Comparison of ENCODE assay signal across 8 mouse cellular contexts in genomic region chr4:155841003-155841454, GRCm38 (mm10). TPM values are rescaled to one million over a fixed set of nuclear protein-coding genes. Genes with fewer than 3 reads are reported as not detected.
DNase-seq lines count a peak whose midpoint lies in the region; ATAC-seq and TF ChIP-seq lines count a peak whose summit lies in the region.

No protein-coding gene starts in this region.

- TF ChIP-seq CTCF in left cerebral cortex, adult 2 months (IDR thresholded peaks at IDR 0.05), result peak; percentile 22

- ATAC-seq in common myeloid progenitor, adult 5-6 weeks (replicated peaks; ENCODE audit: low read depth, poor library complexity, severe bottlenecking), result peak; percentile 64
- ATAC-seq in intestine, embryonic 14.5 days (replicated peaks; ENCODE audit: low FRiP score, low TSS enrichment, low read depth), result peak; percentile 69
- peak; percentile 76 for ATAC-seq in liver, embryonic 16.5 days (ENCODE audit: low read depth)

- H3K4me2 ChIP-seq in intestine, embryonic 14.5 days (ENCODE audit: low read length), result peak overlapping the region; percentile 95
- H3K4me2 ChIP-seq in liver, embryonic 16.5 days (ENCODE audit: low read depth, low read length), result peak overlapping the region; percentile 78

- H3K4me1 ChIP-seq in intestine, embryonic 14.5 days (replicated peaks; ENCODE audit: control insufficient read depth, insufficient read depth, low read length), result peaks cover 37% of the 10 kb centered on the region
- peaks cover 17% of the 10 kb centered on the region for H3K4me1 ChIP-seq in liver, embryonic 16.5 days (ENCODE audit: control insufficient read depth, low read depth, low read length)

- H3K27me3 ChIP-seq in intestine, embryonic 14.5 days (replicated peaks; ENCODE audit: control insufficient read depth, insufficient read depth, low read length), result no peaks in the 10 kb centered on the region
- peaks cover 25% of the 10 kb centered on the region for H3K27me3 ChIP-seq in liver, embryonic 16.5 days (ENCODE audit: control insufficient read depth, insufficient read depth, low read depth, low read length)

- no peaks in the 10 kb centered on the region for H3K9me3 ChIP-seq in intestine, embryonic 14.5 days (ENCODE audit: control insufficient read depth, low read length)
- H3K9me3 ChIP-seq in liver, embryonic 16.5 days (replicated peaks; ENCODE audit: control insufficient read depth, low read length), result no peaks in the 10 kb centered on the region

- peak overlapping the region; percentile 38 for H3K4me3 ChIP-seq in left cerebral cortex, adult 2 months
- H3K4me3 ChIP-seq in intestine, embryonic 14.5 days (ENCODE audit: low read depth, low read length), result peak overlapping the region; percentile 43
- peak overlapping the region; percentile 60 for H3K4me3 ChIP-seq in liver, embryonic 16.5 days (ENCODE audit: low read depth, low read length)

- H3K36me3 ChIP-seq in intestine, embryonic 14.5 days (ENCODE audit: control insufficient read depth, insufficient read depth, low read length), result peaks cover 17% of the 10 kb centered on the region
- H3K36me3 ChIP-seq in liver, embryonic 16.5 days (ENCODE audit: control insufficient read depth, insufficient read depth), result no peaks in the 10 kb centered on the region

- no peak overlapping the region for H3K27ac ChIP-seq in left cerebral cortex, adult 2 months
- H3K27ac ChIP-seq in intestine, embryonic 14.5 days (ENCODE audit: low read depth), result peak overlapping the region; percentile 87; the same call in 1 of the 2 replicates
- no peak overlapping the region for H3K27ac ChIP-seq in liver, embryonic 16.5 days (ENCODE audit: low read length)

- WGBS in intestine, embryonic 14.5 days, result under 1% methylated on average over 32 of the region's 32 CpGs
- under 1% methylated on average over 32 of the region's 32 CpGs for WGBS in liver, embryonic 16.5 days (ENCODE audit: insufficient replicate concordance)

- peak overlapping the region; percentile 51 for H3K9ac ChIP-seq in intestine, embryonic 14.5 days (ENCODE audit: low read length)
- H3K9ac ChIP-seq in liver, embryonic 16.5 days (ENCODE audit: low read depth, low read length), result peak overlapping the region; percentile 35

- intact Hi-C loops in left cerebral cortex, adult 2 months (cut with DNase I), result no loop called here

- peak in 1 of 2 experiments; percentile 36 for DNase-seq in left cerebral cortex, adult 2 months (ENCODE audit: extremely low spot score in 1 of 2, low spot score in 2 of 2)
- no peak for DNase-seq in left cerebral cortex, adult 9 months (ENCODE audit: low spot score in 2 of 2)
- peak; percentile 70 for DNase-seq in gastrocnemius, postnatal 25 days
- peak; percentile 75 for DNase-seq in intestine, embryonic 14.5 days (ENCODE audit: low spot score)
- peak; percentile 58 for DNase-seq in neural tube, embryonic 10.5 days (ENCODE audit: extremely low spot score, low spot score)
- peak; percentile 71 for DNase-seq in thymus, postnatal 25 days

RNA-seq across cellular contexts. Expression of gene Mxra8, which starts 1.5 kb away (rescaled TPM):
- 1 to 10 TPM; 5.9 to 8.0 TPM for total RNA-seq in left cerebral cortex, adult 2 months (2021)
- total RNA-seq in common myeloid progenitor, adult 5-6 weeks (2017), result not detected in 2 replicates
- total RNA-seq in gastrocnemius, postnatal 25 days (2021), result 10 to 100 TPM; 37.5 to 37.6 TPM
- 60.0 and 73.3 TPM in 2 replicates for polyA plus RNA-seq in intestine, embryonic 14.5 days (2014; fragmentation: Nextera tagmentation; extraction: Ambion mirVana)
- polyA plus RNA-seq in liver, embryonic 16.5 days (2015; fragmentation: Nextera tagmentation; extraction: Ambion mirVana), result 8.2 and 10.2 TPM in 2 replicates

RNA-seq across cellular contexts. Expression of gene Dvl1, which starts 6.2 kb away (rescaled TPM):
- 10 to 100 TPM; 94.0 to 96.3 TPM for total RNA-seq in left cerebral cortex, adult 2 months (2021)
- total RNA-seq in common myeloid progenitor, adult 5-6 weeks (2017), result 9.2 and 11.4 TPM in 2 replicates
- total RNA-seq in gastrocnemius, postnatal 25 days (2021), result 100 to 1,000 TPM in 1 of 2 experiments, 10 to 100 TPM in 1; 100.0 to 103 TPM
- 7.3 and 7.8 TPM in 2 replicates for polyA plus RNA-seq in intestine, embryonic 14.5 days (2014; fragmentation: Nextera tagmentation; extraction: Ambion mirVana)
- polyA plus RNA-seq in liver, embryonic 16.5 days (2015; fragmentation: Nextera tagmentation; extraction: Ambion mirVana), result 1.9 TPM in 2 replicates

RNA-seq across cellular contexts. Expression of gene Aurkaip1, which starts 10.0 kb away (rescaled TPM):
- total RNA-seq in left cerebral cortex, adult 2 months (2021), result 100 to 1,000 TPM in 1 of 2 experiments, 10 to 100 TPM in 1; 98.5 to 101 TPM
- total RNA-seq in common myeloid progenitor, adult 5-6 weeks (2017), result 89.9 and 123 TPM in 2 replicates
- total RNA-seq in gastrocnemius, postnatal 25 days (2021), result 10 to 100 TPM; 68.4 to 70.9 TPM
- polyA plus RNA-seq in intestine, embryonic 14.5 days (2014; fragmentation: Nextera tagmentation; extraction: Ambion mirVana), result 133 and 151 TPM in 2 replicates
- 91.8 and 99.9 TPM in 2 replicates for polyA plus RNA-seq in liver, embryonic 16.5 days (2015; fragmentation: Nextera tagmentation; extraction: Ambion mirVana)

RNA-seq across cellular contexts. Expression of gene Tas1r3, which starts 22.1 kb away (rescaled TPM):
- total RNA-seq in left cerebral cortex, adult 2 months (2021), result under 1 TPM; 0.23 to 0.30 TPM
- total RNA-seq in common myeloid progenitor, adult 5-6 weeks (2017), result 0.09 TPM in 1 of 2 replicates, not detected in the other
- under 1 TPM in 1 of 2 experiments, not detected in 1; 0.11 TPM for total RNA-seq in gastrocnemius, postnatal 25 days (2021)
- 0.38 and 0.43 TPM in 2 replicates for polyA plus RNA-seq in intestine, embryonic 14.5 days (2014; fragmentation: Nextera tagmentation; extraction: Ambion mirVana)
- 0.11 and 0.14 TPM in 2 replicates for polyA plus RNA-seq in liver, embryonic 16.5 days (2015; fragmentation: Nextera tagmentation; extraction: Ambion mirVana)

RNA-seq across cellular contexts. Expression of gene Cptp, which starts 28.2 kb away (rescaled TPM):
- 10 to 100 TPM; 21.7 to 28.9 TPM for total RNA-seq in left cerebral cortex, adult 2 months (2021)
- 9.2 and 10.2 TPM in 2 replicates for total RNA-seq in common myeloid progenitor, adult 5-6 weeks (2017)
- 10 to 100 TPM; 15.6 to 16.6 TPM for total RNA-seq in gastrocnemius, postnatal 25 days (2021)
- 20.5 and 21.4 TPM in 2 replicates for polyA plus RNA-seq in intestine, embryonic 14.5 days (2014; fragmentation: Nextera tagmentation; extraction: Ambion mirVana)
- 7.1 and 8.4 TPM in 2 replicates for polyA plus RNA-seq in liver, embryonic 16.5 days (2015; fragmentation: Nextera tagmentation; extraction: Ambion mirVana)

Comparison
In these comparisons a context has a peak if more than half of its experiments do, and no peak if none do; other contexts are left out.
1. DNase-seq: peak in gastrocnemius, postnatal 25 days (single experiment), intestine, embryonic 14.5 days (single experiment), neural tube, embryonic 10.5 days (single experiment) and thymus, postnatal 25 days (single experiment); none in left cerebral cortex, adult 9 months (0 of 2).
2. RNA of gene Mxra8, which starts 1.5 kb away (total RNA-seq): 37.5 to 37.6 TPM in gastrocnemius, postnatal 25 days; 5.9 to 8.0 TPM in left cerebral cortex, adult 2 months and not detected in common myeloid progenitor, adult 5-6 weeks; every median in the first group is over 4 times any median in the second.
3. Peak in every context shown above with its lines, with median percentiles within 50 percentile points of each other: H3K4me3 ChIP-seq and ATAC-seq.